Mouse (Mus musculus): ENCODE measurements around the gene Necap2.

The Necap2 gene

DNA sequence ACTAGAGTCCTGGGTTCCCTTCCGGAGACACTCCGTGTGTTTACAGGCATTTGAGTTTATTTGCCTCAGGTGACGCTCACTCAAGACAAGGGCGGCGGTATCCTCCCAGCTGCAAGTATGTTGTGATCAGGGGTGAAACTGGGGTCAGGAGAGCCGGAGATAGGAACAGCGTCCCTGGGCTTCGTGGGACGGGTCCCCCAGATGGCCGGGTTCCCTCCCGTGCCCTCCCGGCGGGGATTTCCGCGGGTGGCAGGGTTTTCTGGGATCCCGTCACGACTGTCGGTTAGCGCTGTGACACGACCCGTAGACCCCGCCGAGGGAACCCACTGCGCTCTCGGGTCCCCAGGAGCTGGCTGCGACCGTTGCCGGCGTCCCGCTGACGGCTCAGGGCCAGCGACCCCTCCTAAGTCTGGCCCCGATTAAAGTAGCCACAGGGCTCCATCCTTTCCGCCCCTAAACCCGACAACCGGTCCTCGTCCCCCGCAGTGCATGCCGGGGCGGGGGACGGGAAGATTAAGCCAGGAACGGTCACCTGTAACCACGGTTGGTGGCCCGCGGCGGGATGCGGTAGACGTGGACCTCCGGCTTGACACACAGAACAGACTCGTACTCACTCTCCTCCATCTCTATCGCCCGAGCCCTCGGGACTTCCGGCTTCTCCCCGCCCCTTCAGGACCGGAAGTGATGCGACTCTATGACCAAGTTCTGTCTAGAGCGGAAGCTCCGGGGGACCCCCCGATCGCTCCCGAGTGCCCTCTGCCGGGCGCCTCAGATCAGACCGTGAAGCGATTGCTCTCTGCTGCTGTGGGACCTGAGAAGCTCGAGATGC, at the start of gene Necap2:
TSS of gene Necap2 (minus strand) at position 677 of the 829 bp plus-strand sequence.
- DNase-seq (ENCODE audit: low spot score), result peak; percentile 87

DNA sequence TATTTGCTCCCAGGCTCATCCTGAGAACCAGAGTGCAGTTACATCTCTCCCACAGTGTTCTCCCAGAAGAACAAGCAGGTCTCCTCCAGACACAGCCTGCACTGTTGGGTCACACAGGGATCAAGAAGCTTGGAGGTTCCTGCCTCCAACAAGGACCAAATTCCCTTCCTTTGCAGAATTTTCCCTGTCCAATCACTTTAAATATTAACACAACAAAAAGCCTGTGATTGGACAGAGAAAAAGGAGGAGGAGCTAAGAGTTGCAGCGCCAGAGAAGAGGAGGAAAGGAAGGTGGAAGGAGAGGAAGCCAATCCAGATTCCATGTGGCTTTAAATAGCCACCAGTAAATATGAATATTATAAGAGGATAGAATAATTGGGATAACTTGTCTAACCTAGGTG, 44.9 kb upstream of the Necap2 start:
- no peak for DNase-seq (ENCODE audit: low spot score)

DNA sequence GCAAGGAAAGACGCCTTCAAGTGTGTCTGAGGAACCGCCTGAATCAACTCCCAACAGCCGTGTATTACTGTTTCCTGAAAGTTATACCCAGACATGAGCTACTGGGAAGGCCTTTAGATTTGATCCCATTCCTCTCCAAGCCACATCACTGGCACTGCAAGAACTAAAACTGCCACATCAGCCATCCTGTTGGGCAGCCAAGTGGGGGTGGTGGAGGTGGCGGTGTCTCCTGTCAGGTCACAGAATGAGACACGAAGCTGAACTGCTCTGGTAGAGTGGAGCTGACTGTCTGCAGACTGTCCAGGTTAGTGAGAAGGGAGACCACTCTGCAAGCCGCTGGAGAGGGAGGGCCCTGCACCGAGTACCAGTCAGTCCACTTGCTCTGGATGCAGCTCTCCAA, 44.5 kb upstream of the Necap2 start:
- no peak for DNase-seq (ENCODE audit: low spot score)

DNA sequence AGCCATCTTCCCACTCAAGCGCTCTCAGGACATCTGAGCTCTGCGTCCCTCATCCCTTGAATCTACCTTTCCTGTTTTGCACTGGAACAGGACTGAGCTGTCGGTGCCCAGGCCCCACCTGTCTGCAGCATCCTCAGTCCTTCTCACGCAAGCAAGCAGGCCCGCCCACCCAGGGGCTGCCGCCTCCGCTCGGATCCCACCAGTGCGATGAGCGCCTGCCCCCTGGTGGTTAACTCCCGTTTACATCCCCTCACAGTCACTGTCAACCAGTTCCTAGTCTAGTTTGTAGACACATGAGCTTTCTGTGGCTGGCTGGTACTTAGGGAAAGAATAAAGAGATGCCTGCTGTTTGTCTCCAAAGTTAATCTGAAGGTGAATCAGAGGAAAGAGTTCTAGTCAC, 42.5 kb upstream of the Necap2 start:
- no peak for DNase-seq (ENCODE audit: low spot score)

DNA sequence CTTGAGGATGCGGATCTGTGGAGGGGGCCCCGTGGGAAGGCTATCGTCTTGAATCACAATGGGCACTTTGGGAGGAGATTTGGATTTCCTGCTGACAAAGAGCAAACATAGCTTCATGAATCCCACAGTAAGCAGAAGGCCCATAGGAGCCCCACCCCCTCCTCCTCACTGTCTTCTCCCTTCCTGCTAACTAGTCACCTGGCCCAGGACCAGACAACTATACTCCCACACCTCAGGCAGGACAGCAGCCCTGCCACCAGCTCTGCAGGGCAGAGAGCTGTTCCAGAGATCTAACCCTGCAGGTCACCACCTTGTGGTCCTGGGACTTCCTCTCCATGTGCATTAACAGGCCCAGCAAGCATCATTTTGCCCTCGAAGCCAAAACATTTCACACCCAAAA, 40.5 kb upstream of the Necap2 start:
- DNase-seq (ENCODE audit: low spot score), result no peak

DNA sequence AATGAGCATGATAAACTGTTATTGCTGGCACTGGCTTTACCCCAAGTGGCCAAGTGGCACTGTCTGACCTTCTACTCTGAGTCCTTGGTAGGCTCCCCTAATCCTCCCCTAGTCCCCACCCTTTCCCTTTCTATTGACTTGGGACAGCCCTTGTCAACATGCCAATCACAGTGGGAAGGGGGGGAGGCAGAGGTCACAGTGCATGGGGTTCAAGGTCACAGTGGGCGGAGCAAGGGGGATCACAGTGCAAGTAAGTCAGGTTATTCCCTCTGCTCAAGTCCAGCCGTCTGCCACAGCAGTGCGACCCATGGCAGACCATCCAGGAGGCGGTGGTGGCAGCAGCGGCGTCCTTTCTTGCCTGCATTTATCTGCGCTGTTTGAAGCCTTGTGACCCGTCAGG, 37.2 kb upstream of the Necap2 start:
- DNase-seq (ENCODE audit: low spot score), result no peak

DNA sequence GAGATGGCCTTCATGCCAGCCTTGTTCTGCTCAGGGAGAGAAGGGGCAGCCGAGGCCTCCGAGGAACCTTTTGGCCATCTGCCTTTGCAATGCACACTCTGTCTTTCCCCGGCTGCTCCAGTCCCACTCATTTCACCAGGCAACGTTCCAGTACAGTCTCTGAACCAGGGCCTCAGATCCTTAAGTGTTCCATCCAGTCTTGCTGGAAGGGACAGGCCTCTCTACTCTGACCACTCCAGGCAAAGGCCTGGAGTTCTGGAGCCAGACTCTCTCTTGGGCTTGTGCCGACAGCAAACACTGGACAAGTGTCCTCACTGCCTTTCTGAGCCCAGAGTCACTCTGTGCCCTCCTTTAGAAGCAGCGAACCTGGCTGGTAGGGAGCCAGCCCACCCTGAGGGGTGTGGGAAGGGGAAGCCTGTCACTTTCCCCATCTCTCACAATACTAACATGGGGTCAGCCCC, 36.4 kb upstream of the Necap2 start:
- DNase-seq (ENCODE audit: low spot score), result no peak

DNA sequence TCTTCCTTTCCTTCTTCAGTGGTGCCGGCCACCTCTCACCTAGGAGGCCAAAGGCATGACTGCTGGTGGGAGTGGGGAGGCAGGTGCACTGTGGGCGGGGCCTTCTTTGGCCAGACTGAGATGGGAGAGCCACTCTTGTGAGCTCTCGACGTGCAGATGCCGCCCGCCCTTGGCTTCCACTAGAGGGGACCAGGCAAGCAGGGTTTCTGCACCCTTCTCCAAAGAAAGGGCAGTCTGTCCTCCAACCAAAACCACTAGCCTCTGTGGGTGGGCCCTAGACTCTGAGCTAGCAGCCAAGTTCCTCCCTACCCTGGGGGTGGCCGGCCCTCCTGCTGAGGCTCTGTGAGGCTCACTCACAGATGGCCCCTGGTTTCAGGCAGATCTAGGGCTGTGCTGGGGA, 35.7 kb upstream of the Necap2 start:
- no peak for DNase-seq (ENCODE audit: low spot score)

DNA sequence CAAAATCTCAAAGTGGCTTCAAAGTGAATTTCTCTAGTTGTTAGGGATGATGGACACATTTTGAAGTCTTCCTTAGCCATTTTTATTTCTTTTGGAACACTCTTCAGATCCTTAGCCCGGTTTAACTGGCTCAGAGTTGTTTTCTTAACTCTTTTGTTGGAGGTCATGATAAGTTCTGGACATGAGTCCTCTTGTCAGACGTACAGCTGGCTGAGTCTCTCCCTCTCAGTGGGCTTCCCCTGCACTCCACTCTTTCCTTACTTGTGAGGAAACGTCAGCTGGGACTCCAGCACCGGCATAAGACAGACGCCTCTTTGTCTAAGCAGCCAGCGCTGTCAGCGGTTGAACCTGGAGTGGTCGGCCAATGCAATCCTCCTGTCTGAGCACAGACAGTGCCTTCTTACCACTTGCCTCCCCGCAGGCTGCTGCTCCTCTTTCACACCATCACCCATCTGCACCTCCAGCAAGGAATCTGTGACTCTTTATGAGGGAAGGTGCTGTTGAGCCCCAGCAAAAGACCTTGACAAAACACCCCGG, 30.1 kb upstream of the Necap2 start:
- DNase-seq (ENCODE audit: low spot score), result no peak

DNA sequence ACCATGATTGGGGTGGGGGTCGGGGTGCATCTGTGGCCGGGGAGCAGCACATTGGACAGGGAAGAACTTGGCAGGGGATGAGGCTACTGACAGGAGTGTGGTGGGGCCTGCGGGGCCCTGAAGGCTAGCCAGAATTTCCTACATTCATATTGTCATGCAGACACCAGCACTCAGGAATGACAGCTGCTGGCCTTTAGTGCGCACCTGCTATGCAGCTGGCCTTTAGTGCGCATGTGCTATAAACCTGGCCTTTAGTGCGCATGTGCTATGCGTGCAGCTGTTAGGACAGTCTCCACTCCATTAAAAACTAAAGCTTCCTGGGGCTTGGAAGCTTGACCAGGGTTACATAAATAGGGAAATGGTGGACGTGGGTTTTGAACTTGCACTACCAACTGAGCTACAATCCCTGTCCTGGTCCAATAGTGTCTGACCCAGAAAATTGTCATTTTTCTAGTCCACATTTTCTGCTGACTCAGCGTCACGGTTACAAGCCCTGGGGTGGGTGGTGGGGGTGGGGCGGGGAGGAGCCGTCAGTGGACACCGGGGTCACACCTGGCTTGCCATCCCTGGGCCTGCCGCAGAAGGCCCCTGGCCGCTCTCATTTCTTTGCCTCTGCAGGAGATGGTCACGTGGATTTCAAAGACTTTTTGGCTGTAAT, 28.5 kb upstream of the Necap2 start:
- DNase-seq (ENCODE audit: low spot score), result no peak

DNA sequence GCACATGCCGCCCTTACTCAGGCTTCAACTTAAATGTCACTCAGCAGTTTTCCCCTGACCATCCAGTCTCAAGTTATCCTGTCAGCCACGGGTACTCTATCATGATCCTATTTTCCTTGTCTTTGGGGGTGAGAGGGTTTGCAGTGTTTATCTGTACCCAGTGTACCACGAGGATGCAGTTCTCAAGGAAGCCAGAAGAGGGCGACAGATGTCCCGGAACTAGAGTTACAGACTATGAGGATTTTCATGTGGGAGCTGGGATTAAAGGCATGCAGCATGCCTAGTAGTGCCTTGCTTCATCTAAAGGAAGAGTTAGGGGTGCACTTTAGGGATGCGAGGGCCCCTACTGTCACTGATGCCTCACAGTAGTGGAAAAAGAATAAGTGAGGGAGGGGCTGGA, 23.7 kb upstream of the Necap2 start:
- no peak for DNase-seq (ENCODE audit: low spot score)

DNA sequence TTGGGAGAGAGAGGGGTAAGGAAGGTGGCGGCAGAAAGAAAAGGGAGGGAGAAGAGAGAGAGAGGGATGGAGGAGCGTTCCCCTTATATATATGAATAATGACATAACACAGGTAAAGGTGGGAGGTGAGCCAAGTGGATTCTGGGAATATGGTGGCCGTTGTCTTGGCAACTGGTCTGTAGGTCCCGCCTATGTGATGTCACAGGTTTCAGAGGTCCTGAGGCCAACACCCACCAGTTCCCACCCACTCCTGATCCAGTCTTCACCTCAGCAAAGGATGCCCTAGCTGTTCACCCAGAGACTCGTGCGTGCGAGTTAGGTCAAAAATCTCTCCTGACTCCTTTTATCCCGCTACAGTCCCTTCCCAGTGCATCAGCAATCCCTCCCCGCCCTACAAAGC, 23.1 kb upstream of the Necap2 start:
- no peak for DNase-seq (ENCODE audit: low spot score)

DNA sequence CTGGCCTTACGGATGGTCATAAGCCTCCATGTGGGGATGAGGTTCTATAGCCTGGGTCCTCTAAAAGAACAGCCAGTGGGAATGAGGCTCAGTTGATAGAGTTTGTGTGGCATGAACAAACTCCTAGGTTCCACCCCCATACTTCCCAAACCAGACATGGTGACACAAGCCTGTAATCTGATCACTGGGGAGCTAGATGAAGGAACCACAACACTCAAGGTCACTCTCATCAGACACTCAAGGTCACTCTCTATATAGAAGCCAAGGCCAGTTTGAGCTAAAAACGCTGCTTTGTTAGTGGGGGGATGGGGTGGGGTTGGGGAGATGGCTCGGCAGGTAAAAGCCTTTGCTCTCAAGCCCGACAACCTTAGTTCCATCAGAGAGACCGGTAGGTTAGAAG, 21.8 kb upstream of the Necap2 start:
- DNase-seq (ENCODE audit: low spot score), result no peak

DNA sequence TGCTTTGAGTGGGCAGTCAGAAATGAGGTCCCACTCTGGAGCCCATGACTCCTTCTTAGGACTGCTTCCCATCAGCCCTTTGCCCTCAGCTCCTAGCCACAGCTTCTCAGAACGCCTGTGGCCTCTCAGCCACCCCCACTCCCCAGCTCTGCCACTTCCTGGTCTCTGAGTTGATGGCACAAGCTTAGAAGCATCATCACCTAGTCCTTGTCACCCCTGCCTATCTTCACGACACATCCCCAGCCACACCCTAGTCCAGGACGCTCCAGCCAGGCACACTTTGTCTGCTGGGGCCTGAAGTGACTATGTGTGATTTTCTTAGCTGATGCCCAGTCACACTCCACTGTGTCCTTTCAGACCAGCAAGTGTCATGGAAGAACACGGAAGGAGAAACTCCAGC, 20.8 kb upstream of the Necap2 start:
- DNase-seq (ENCODE audit: low spot score), result no peak

DNA sequence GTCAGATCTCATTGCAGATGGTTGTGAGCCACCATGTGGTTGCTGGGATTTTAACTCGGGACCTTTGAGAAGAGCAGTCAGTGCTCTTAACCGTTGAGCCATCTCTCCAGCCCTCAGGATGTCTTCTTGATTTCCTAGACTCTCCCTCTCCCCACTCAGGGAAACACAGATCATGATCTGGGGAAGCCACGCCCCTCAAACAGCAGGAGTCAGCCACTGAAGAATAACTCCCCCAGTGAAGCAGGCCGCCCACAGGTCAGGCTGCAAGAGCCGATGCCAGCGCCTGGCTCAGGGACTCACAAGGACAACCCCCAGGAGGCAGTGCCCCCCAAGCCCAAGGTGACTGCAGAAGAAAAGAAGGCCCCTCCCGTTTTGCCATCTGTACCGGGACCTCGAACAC, 18.6 kb upstream of the Necap2 start:
- DNase-seq (ENCODE audit: low spot score), result no peak

DNA sequence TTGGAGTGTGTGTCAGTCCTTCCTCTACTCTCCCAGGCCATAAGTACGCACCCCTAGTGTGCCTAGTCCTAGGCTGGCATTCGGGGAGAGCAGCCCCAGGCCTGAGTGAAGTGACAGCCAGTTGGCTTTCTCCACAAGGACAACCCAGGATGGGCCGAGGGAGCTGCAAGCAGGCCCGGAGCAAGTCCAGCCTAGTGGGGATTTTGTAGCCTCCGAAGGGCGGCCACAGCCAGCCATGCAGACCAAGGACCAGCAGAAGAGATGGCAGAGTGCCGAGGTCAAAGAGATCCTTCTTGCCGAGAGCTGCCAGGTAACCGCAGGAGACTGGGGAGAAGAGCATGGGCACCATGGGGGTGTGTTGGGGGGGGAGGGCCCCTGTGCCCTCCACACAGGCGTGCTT, 16.9 kb upstream of the Necap2 start:
- DNase-seq (ENCODE audit: low spot score), result no peak

DNA sequence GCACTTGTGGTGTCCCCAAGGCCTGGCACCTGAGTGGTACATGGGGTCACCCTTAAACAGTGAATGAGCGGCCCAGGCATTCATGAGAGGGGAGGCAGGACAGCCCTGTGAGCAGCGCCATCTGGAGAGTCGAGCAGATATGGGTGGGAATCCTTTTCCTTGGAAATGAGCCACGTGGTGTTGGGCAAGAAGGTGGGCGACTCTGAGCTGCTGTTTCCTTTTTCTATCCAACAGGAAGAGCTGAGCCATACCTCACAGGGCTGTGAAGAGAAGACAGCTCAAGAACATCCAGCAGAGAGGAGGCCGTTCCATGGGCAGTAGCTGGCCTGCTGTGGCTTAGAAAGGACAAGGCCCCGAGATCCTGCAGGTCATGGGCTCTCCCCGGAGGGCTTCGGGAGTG, 10.6 kb upstream of the Necap2 start:
- DNase-seq (ENCODE audit: low spot score), result no peak

DNA sequence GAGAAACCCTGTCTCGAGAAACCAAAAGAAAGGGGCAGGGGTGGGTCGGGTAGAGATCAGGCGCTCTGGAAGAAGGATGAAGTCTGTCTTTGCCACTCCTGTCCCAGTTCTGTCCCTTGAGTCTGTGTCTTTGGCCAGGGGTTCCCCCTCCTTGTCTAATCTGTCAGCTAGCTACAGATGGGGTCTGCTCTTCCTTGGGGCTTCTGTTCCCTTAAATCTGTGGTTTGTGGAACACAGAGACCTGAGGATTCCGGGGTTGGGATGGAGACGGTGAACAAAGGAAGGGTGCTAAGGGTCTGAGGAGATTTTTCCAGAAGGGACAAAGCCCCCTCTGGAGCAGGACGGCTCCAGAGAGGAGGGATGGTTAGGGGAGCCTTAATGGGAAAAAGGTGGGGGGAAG, 9.9 kb upstream of the Necap2 start, which contains the start of gene Spata21:
TSS of gene Spata21 (plus strand) at position 301 of the 400 bp plus-strand sequence.
- no peak for DNase-seq (ENCODE audit: low spot score)

DNA sequence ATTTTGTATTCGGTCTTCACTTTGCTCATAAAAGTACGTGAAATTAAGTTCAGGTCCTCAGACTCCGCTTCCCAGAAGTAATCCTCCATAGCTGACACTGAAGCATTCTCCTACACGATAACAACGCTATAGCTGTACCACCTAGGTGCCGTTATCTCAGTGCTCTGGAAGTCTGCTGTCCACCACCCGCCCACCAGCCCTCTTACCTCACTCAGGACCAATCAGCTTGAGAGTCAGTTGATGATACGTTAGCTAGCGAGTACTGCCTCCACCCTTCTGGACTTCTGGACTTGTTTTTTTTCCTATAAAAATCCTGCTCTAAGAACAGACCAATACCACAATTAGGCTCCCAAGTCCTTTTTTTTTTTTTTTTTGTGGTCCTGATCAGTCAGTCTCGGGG, 8.7 kb upstream of the Necap2 start:
- DNase-seq (ENCODE audit: low spot score), result no peak

DNA sequence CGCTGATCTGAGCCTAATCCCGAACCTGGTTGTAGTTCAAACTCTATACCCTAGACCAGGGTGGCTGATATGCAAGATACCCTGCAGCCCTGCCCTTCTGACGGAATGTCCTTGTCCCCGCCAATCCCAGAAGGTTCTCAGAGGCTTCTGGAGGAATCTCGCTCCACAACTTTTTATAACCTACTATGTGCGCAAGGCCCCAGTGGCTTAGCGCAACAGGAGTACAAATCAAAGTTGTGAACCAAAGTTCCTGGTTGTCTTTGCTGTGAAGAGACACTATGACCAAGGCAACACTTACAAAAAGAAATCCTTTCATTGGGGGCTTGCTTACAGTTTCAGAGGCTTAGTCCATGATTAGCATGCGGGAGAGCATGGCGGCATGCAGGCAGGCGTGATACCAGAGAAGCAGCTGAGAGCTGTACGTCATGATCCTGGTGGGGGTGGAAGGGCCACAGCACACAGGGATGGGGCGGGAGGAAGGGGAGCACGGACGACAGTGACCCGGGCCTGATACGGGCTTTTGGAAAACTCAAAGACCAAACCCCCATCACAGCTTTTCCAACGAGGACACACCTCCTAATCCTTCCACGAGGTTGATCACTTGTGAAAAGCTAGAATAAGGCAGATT, 467 bp upstream of the Necap2 start:
- no peak for DNase-seq (ENCODE audit: low spot score)

DNA sequence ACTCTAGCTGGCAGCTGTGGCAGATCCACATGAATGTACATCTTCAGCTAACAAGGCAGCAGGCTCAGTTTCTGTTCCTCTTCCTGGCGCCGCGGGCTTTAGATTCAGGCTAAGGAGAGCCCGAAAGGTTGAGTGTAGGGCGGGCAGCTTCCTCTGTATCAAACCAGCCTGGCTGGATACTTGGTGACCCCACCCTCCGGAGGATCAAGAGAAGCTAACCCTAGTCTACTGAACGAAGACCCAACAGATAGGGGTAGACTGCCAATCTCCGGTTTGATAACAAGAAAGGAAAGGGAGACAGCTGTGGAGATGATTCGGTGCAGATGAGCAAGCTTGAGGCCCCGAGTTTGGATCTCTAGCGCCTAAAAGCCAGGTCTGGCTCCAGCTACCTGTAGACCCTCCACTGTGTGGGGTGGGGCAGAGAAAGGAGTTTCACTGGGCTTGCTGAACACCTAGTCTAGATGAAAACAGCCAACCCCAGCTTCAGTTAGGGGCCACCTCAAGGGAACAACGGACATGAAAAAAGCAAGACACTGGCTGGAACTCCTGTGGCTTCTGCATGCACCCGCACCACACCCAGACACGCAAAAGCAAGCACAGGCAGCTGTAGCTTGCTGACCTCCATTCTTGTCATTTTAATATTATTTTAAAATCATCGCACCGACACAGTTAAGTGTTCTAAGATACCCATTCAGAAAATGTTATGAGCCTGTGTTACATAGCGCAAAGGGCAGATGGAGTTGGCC, 1.2 kb downstream of the Necap2 start:
- no peak for DNase-seq (ENCODE audit: low spot score)

DNA sequence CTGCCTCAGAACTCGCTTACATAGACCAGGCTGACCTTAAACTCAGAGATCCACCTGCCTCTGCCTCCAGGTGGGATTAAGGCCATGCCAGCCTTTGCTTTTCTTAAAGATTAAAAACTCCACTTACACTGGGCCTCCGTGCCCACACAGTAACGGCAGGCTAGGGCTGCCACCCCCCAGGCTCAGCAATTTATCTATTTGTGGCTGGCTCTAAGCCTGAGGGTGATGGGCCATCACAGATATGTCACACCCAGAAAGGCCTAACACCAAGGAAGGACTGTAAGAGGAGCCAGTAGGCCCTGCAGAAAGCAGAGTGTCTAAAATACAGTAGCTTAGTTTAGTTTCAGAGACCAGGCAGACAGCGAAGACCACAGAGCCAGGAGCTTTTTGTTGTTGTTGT, 4.0 kb downstream of the Necap2 start:
- no peak for DNase-seq (ENCODE audit: low spot score)
